Mouse (Mus musculus): Measurements from ENCODE around the gene Sdsl.

The Sdsl gene

GRCm38 (mm10) chr5:120461902-120462301, 10.7 kb downstream of the Sdsl start:
- in situ Hi-C loops (cut with MboI; ENCODE audit: unreplicated experiment in 2 of 2): no loop called here

GRCm38 (mm10) chr5:120459133-120459532, 13.5 kb downstream of the Sdsl start:
- in situ Hi-C loops (cut with MboI; ENCODE audit: unreplicated experiment in 2 of 2): no loop called here

GRCm38 (mm10) chr5:120457628-120458027, 15.0 kb downstream of the Sdsl start:
- in situ Hi-C loops (cut with MboI; ENCODE audit: unreplicated experiment in 2 of 2): no loop called here

GRCm38 (mm10) chr5:120456841-120457554, 15.6 kb downstream of the Sdsl start:
- in situ Hi-C loops (cut with MboI; ENCODE audit: unreplicated experiment in 2 of 2): no loop called here

GRCm38 (mm10) chr5:120456253-120456652, 16.4 kb downstream of the Sdsl start:
- in situ Hi-C loops (cut with MboI; ENCODE audit: unreplicated experiment in 2 of 2): no loop called here

GRCm38 (mm10) chr5:120454756-120455337, 17.8 kb downstream of the Sdsl start:
- in situ Hi-C loops (cut with MboI; ENCODE audit: unreplicated experiment in 2 of 2): no loop called here

- in situ Hi-C loops (cut with MboI; ENCODE audit: unreplicated experiment in 2 of 2): loop anchor here (10.0 to 25.0 kb wide), 3 partner anchors 310 to 1660 kb away; no protein-coding TSS in a partner anchor
Measured at GRCm38 (mm10) chr5:120447305-120447704, 25.3 kb downstream of the Sdsl start.

GRCm38 (mm10) chr5:120440733-120441132, 31.9 kb downstream of the Sdsl start:
- in situ Hi-C loops (cut with MboI; ENCODE audit: unreplicated experiment in 2 of 2): loop anchor here (10.0 to 25.0 kb wide), 3 partner anchors 303 to 1653 kb away; no protein-coding TSS in a partner anchor

GRCm38 (mm10) chr5:120439887-120440670, 32.5 kb downstream of the Sdsl start:
- in situ Hi-C loops (cut with MboI; ENCODE audit: unreplicated experiment in 2 of 2): loop anchor here (10.0 to 25.0 kb wide), 3 partner anchors 303 to 1653 kb away; no protein-coding TSS in a partner anchor

GRCm38 (mm10) chr5:120438991-120439710, 33.5 kb downstream of the Sdsl start:
- in situ Hi-C loops (cut with MboI; ENCODE audit: unreplicated experiment in 2 of 2): loop anchor here (25.0 kb wide), 2 partner anchors 302 to 1652 kb away; no protein-coding TSS in a partner anchor

GRCm38 (mm10) chr5:120438469-120438868, 34.1 kb downstream of the Sdsl start:
- in situ Hi-C loops (cut with MboI; ENCODE audit: unreplicated experiment in 2 of 2): loop anchor here (25.0 kb wide), 2 partner anchors 301 to 1651 kb away; no protein-coding TSS in a partner anchor

- in situ Hi-C loops (cut with MboI; ENCODE audit: unreplicated experiment in 2 of 2): loop anchor here (25.0 kb wide), 2 partner anchors 301 to 1651 kb away; no protein-coding TSS in a partner anchor
Measured at GRCm38 (mm10) chr5:120437986-120438385, 34.6 kb downstream of the Sdsl start.

GRCm38 (mm10) chr5:120437539-120437938, 35.1 kb downstream of the Sdsl start:
- in situ Hi-C loops (cut with MboI; ENCODE audit: unreplicated experiment in 2 of 2): loop anchor here (25.0 kb wide), 2 partner anchors 300 to 1650 kb away; no protein-coding TSS in a partner anchor

GRCm38 (mm10) chr5:120436885-120437495, 35.6 kb downstream of the Sdsl start:
- in situ Hi-C loops (cut with MboI; ENCODE audit: unreplicated experiment in 2 of 2): loop anchor here (25.0 kb wide), 2 partner anchors 300 to 1650 kb away; no protein-coding TSS in a partner anchor

- in situ Hi-C loops (cut with MboI; ENCODE audit: unreplicated experiment in 2 of 2): loop anchor here (25.0 kb wide), 2 partner anchors 299 to 1649 kb away; no protein-coding TSS in a partner anchor
Measured at GRCm38 (mm10) chr5:120435731-120436501, 36.7 kb downstream of the Sdsl start.

GRCm38 (mm10) chr5:120435006-120435681, 37.5 kb downstream of the Sdsl start:
- in situ Hi-C loops (cut with MboI; ENCODE audit: unreplicated experiment in 2 of 2): loop anchor here (25.0 kb wide), 2 partner anchors 298 to 1648 kb away; no protein-coding TSS in a partner anchor

- in situ Hi-C loops (cut with MboI; ENCODE audit: unreplicated experiment in 2 of 2): loop anchor here (25.0 kb wide), 2 partner anchors 297 to 1647 kb away; no protein-coding TSS in a partner anchor
Measured at GRCm38 (mm10) chr5:120434231-120434735, 38.3 kb downstream of the Sdsl start.

Measured in v-Abl transformed pro-B cells (cell line).